Mouse (Mus musculus): ENCODE measurements at regions not wholly inside any gene's neighbourhood (a gene's known extent, or its start where the extent isn't known, plus 50 kb on each side); places are given as distances from the start of the nearest gene placed in this dataset.

DNA sequence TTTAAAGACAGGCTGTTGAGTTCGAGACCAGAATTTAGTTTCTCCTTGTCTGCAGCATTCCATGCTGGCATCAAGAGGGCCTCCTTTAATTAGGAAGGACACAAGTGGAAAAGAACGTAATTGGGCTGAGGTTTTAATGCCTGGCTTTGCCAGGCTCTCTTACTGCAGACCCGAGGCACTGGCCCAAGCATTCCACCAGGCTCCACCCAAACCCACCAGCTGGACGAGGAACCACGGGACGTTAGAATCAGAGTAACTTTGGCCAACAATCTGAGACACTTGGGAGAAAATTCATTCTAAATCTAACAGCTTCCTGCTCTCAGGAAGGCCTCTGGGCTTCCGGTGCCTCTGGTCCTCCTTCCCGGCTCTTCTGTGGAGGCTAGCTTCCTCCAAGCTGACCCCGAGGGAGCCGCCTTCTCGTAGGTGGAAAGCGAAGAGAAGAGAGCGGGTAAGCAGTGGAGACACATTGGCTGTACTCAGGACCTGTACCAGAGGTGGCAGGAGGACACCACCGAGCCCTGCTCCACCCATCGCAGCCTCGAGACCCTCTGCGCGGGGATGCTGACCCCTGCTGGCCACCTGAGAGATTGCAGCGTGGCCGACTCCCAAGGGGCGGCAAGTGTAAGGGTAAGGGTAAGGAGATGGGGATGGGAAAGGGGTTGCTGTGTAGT is 105.5 kb downstream of the Tmem17 start:
- peak; percentile 56 to 78 for DNase-seq (ENCODE audit: low spot score in 2 of 2)

DNA sequence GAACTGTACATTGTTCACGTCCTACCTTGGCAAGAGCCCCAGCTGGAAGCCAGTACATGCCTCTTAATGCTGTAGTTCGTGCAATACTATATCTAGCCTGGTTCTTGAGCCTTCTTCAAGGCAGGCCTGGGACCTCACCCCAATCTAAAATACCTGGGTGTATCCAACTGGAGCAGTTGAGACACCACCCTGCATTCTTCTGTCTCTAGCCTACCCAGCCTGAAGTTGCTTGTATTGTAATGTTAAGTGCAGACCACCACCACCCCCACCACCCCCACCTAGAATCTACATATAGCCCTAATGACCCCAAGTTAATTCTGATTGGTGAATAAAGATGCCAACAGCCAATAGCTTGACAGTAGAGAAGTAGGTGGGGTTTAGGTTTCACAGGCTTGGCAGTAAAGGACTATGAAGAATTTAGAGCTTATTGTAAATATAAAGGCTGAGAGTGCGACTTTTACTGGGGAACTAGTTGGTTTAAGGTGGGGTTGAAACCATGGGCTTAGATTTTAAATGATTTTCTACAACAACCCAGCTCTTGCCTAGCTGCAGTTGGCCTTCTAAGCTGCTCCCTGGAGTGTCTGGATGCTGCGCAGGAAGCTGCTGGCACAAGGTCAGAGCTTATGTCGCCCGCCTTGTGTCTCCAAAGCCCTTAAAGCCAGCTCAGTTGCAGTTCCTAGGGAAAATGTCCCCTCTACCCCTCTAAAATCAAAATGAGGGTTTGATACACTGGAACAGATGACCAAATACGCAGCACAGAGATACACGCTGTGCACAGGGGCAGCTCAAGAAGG is 109.2 kb downstream of the Tmem17 start:
- no peak for DNase-seq (ENCODE audit: low spot score in 2 of 2)

DNA sequence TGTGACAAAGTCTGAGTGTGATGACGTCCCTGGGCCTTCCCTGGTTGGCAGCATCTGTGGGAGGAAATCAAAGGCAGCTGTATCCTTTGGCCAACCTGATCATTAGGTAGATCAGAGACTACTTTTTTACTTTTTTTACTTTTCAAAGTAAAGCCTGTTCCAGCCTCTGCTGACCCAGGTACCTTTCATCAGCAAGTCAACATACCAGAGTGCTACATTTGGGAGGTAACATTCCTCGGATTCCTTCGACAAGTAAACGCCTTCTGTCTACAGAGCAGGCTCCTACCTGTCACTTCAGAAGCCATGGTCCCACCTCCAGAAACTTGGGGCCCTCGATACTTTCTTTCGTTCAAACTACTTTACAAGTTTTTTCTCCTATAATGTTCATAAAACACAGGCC is 110.0 kb downstream of the Tmem17 start:
- DNase-seq (ENCODE audit: low spot score in 2 of 2), result no peak

DNA sequence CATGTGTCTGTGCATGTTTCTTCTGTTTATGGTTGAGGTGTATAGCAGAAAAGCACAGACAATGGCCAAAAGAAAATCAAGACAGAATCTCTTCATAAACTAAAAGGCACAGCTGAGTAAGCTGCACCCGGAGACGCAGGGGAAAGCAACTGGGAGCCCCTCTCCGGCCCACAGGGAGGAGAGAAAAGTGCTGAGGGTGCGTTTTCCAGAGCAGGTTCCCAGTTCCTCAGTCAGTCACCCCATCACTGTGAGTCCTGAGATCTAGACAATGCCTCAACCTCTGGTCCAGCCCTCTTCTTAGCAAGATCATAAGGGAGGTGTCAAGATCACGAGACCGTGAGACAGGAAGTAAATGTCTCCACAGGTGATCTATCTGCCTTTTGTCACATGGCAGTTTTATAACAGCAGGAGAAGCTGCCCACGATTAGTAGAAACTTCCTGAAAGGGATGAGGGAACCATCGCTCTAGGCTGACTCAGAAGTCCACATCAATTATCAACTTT is 110.7 kb downstream of the Tmem17 start:
- no peak for DNase-seq (ENCODE audit: low spot score in 2 of 2)

DNA sequence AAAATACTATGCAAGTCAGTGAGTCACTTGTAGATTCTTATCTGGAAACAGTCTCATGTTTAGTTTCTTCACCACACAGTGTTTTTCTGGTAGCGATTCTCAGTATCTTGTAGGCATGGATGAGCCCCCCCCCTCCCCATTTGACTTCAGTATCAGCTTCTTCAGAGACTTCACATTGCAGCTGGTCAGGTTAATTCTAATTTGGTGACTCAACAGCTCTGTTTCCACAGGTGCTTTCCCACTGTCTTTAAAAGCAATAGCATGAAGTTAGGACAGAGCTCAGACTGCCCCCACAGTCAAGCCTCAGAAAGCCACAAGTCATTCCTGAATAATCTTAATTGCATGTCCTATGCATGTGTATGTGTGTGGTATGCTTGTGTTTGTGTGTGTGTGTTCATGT is 114.5 kb downstream of the Tmem17 start:
- no peak for DNase-seq (ENCODE audit: low spot score in 2 of 2)

DNA sequence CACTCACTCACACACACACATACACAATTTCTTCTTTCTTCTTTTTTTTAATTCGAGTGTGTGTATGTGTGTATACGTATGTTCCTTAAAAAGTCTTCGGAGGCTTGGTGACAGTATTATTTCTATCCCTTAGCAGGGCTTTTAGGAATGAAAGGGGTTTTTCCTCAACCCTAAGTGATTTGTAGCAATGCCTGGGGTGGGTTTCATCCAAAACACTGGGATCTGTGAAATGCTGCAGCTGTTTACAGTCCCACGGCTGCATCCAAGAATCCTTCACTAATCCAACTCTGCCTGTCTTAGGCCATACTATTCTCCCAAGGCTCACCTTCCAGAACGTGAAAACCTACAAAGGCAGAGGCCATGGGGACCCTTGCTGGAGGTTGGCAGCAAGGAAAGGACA is 116.6 kb downstream of the Tmem17 start:
- DNase-seq (ENCODE audit: low spot score in 2 of 2), result no peak

DNA sequence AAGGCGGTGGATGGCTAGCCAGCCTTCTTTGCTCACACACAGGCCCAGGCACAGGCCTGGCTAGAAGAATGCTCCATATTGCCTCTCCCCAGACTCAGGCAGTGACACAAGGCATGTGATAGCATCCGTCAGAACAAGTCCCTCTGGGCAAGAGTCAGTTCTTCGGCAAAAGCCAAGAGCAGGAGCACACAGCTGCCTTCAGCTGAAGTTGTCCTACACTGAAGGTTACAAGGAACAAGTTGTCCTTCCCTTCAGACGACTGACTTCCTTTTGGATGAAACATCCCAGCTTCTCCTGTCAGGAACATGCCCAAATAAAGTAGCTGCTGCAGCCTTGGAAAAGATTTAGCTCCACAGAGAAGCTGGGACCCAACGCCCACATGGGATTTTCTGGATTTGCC is 117.1 kb downstream of the Tmem17 start:
- DNase-seq (ENCODE audit: low spot score in 2 of 2), result no peak

DNA sequence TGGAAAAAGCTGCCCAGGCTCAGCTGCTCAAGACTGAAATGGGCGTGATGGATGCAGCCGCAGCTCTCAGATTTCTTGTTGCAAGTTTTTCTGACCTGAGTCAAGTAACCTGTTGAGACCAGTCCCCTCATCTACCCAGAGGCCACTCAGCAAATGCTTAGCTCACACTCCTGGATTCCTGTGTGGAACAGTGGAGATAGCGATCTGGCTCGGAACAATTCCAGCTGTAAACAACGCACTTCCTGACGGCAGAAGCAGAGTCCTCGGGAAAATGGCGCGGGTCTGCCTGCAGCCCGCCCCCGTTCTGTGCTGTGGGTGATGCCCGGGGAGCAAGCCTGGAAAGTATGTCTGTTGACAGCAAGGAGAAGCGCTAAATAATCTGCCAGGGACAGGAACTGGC is 117.7 kb downstream of the Tmem17 start:
- no peak for DNase-seq (ENCODE audit: low spot score in 2 of 2)

DNA sequence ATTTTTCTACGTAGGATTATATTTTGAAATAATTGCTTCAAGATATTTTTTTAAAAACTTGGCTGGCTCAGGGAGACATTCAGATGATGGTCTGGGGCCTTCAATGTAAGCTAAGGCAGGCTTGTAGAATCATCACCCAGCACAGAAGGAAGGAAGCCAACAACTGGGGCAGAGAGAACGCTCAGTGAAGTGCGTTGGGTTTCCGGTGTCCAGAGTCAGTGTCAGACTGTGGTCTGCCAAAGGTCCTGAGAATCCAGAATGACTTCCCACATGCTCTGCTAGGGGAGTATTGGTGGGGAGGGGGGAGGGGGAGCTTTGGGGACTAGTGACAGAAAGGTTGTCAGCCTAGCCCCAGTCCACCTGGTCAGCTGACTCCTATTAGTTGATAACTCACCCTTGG is 118.1 kb downstream of the Tmem17 start:
- DNase-seq (ENCODE audit: low spot score in 2 of 2), result no peak

DNA sequence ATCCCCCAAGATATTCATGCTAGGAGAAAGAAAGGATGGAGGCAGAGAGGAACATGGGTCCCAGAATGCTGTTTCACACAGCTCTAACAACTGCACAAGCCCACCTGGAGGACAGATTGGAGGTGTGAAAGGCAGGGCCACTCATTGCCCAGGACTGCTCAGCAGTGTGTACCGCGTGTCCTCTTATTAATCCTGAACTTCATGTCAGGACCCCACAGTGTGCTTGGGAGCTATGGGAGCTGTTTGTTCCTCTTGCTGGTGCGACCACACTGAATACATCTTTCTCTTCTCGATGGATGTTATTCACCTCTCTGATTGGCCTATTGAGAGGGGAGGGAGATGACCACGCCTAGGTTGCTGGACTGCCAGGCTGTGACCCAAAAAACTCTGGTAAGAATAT is 119.1 kb downstream of the Tmem17 start:
- DNase-seq (ENCODE audit: low spot score in 2 of 2), result no peak

DNA sequence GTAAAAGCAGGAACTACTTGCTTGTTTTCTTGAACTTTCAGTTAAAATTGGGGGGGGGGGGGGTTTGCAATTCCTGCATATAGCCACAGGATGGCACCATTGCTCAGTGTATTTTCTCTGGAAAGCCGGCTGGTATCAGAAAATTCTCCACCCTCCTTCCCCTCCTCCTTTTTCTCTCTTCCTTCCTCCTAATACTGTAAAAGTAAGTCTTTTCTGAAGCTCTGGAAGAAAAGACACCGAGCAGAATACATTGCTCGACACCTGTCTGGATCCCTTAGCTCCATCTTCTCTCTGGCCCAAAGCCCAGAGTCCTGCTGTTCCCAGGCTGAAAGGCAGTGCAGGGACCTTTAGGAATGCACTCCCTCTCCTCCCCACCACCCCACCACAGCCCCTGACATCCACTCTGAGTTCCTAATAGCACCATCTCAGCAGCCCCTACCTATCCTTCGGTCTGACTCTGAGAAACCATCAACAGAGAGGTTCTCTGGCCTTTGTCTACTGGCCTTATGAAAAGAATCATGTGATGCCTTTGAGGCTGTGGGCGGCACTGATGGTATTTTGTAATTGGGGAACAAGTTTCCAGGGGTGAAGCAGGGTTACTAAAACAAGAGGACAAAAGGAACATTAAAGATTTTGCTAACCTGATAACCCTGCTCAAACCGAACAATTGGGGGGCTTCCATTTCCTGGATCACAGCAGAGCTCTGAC is 119.9 kb downstream of the Tmem17 start:
- peak; percentile 14 to 21 for DNase-seq (ENCODE audit: low spot score in 2 of 2)

DNA sequence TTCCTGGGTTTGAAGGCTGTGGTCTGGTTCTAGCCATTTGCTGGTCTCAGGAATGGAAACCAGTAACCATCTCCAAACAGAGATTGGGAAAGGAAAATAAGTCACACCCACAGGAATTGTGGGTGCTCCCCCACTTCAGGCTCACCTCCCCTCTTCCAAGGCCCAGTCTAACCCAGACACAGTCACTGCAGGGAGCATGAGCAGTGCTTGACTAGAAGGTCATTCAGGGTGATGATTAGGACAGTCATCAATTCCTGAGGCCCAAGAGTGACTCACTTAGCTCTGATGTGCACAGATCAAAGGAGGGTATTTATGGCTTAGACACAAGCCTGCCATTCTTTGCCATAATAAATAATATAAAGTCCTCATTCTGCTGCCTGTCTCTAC is 120.4 kb downstream of the Tmem17 start:
- no peak for DNase-seq (ENCODE audit: low spot score in 2 of 2)

DNA sequence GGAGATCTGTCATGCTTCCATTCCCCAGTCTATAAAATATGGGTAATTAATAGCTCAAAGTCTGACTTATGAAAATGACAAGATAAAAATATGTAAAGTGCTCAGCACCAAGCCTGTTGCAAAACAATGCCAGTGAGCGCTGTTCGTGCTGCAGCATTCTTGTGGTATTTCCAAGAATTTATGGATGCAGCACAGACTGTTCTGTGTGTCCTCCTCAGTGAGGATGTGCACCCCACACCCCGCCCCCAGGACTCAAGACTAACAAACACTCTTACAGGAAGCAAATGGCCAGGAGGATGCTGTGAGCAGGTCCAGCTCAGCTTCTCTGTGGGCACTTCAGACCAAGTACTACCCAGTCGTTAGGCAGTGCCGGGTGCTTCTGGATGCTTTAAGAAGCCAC is 121.1 kb downstream of the Tmem17 start:
- DNase-seq (ENCODE audit: low spot score in 2 of 2), result no peak

DNA sequence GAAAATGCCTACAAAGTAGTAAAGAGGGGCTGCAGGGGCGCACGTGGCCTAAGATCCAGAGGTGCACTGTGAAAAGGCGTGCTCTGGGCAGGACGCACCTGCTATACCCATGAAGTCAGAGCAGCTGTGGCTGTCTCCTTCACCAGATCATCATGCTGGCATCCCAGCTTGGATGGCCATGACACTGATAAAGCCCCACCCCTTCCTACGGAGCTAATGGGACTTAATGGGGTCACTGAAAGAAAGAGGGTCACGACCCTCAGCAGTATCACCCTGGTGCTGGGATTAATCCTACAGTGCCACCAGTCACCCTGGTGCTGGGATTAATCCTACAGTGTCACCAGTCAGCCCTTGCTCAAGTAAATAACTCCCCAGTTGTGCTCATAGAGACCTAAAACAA is 122.1 kb downstream of the Tmem17 start:
- no peak for DNase-seq (ENCODE audit: low spot score in 2 of 2)

DNA sequence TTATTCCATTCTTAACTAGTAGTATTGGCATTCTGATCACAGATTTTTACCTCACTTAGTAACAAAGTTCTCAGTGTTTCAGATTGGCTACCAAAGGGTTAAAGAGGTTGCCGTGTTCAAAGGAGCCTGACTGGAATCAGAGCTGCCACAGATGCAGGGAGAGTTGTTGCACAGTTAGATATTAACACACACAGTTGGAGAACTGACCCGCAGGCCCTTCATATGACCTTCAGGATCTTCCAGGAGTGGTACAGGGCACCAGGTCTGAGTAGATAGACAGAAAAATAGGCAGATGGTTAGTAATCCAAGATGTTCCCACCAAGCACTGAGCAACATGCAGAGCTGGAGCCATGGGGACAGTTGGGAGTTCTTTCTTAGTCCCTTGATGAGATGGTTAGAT is 123.1 kb downstream of the Tmem17 start:
- DNase-seq (ENCODE audit: low spot score in 2 of 2), result no peak

DNA sequence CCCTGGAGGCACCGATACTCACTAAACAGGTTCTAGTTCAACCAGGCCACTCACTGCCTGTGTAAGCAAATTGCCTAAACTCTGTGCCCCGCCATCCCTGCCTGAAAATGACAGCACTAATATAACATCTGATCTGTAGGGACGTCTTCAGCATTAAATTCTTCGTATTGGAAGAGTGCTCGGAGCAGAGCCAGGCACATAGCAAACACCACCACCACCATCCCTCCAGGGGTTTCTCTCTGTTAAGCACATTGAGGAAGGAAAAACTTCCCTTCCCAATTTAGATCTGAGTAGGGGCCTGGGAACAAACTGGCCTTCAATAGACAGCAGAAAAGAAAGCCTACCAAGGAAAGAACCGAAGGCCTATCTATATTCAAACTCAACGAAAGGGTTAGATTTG is 124.4 kb downstream of the Tmem17 start:
- DNase-seq (ENCODE audit: low spot score in 2 of 2), result no peak

DNA sequence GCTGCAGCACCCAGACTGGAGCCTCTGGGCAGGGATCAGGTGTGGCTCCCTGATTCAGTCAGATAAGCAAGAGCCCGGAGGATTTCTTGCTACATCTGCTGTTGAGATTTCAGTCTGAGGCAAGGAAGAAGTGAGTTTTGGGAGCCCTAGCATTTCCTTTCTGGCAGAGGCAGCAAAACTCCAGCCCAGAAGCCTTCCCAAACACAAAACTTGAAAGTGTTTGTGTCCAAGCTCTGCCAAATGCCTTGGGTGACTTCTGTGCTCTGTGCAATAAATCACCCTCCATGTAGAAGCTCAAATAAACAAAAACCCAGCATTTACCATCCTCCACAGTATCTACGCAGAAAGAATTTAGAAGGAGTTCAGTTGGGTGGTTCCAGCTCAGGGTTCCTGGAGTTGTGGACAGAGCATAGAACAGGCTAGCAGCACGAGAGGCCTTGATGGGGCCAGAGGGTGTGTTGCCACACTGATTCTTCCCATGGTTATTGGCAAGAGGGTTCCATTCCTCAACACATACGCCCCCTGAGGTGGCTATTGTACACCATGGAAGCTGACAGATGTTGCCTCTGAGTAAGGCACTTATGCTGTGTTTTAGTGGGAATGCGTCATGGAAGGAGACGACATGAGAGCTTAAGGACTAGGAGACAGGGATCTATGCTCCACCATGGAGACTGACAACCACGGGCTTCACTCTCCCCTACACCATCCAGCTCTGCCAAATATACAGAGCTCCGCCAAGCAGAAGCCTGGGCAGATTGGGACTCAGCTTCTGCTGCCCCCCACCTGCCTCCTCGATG is 125.1 kb downstream of the Tmem17 start:
- DNase-seq (ENCODE audit: low spot score in 2 of 2), result no peak

DNA sequence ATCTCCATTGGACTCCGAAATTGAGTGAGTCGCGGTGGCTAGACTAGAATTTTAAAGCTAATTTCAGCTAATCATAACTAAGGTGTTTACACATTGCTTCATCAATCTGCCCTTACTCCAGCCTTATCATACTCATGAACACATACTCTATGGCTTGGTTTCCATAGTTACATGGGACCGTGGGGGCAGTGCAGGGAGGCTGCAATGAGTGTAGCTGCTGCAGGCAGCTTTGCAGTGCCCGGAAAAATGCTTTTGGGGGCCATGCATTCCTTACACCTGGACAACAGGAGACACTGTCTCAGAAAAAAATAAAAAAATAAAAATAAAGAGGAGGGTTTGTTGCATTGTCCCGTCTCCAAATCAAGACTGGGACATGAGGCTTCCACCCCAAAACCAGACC is 126.3 kb downstream of the Tmem17 start:
- no peak for DNase-seq (ENCODE audit: low spot score in 2 of 2)

DNA sequence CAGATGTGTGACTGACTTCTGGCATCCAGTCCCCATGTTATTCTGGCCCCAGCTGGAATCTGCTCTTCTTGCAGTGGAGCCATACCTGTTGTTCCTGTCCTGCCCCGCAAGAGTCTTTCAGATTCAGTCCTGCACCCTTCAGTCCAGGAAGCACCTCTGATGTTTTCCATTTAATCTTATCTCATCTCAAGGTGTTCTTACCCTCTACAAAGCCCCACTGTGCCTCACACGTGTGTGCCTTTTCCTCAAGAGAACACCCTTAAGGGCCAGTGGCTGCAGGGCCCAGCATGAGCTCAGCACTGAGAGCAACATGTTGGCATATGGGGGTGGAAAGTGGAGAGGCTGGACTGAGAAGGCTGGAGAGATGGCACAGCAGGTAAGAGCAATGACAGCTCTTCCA is 126.8 kb downstream of the Tmem17 start:
- DNase-seq (ENCODE audit: low spot score in 2 of 2), result no peak

DNA sequence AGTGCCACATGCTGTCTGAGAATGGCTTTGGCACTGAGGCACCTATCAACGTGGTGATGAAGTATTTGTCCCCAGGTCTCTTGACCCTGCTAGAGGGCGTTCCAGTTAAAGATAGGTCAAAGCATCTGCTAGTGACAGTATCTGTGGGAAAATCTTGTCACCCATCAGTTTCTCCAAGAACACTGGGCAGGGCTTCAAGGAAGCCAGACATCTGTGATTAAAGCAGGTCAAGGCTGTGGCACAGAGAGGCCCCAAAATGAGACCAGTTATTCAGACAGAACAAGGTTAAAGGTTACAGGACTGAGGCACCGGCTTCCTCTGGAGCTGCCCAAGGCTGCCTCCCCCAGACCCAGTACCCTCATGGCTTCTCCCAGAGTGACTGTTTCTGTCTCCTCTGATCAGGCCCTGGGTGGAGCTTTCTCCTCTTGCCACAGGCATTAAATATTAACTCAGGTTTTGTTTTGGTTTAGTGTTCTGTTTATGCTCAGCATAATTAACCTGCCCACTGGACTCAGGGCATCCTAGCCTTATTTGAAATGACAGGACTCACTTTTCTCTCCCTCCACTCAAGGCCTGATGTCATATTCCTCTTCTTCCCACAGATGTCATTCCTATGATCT is 128.6 kb downstream of the Tmem17 start:
- DNase-seq (ENCODE audit: low spot score in 2 of 2), result no peak

DNA sequence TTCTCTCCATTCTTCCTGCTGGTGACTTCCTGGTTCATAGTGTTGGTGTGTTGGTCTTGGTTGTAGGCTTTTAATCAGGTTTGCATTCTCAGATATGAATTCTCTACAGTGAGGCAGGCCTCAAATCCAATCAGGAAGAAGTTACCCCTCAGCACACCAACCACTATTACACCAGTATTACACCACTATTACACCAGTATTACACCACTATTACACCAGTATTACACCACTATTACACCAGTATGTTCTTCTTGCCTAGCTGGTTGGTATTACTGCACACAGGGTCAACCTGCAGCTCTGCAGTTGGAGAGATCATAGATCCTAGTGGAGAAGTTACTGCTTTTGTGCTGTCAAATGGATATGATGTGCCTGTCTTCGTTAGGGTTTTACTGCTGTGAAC is 129.6 kb downstream of the Tmem17 start:
- DNase-seq (ENCODE audit: low spot score in 2 of 2), result no peak

All from natural killer cell, adult 2 months (primary cell).